Mouse (Mus musculus): ENCODE data around the gene Pola1.

GRCm38 (mm10) chrX:93369708-93370107 lies 262.2 kb downstream of the Pola1 start:
- TF ChIP-seq CTCF (IDR thresholded peaks at IDR 0.05; ENCODE audit: low read depth), result no peak
- TF ChIP-seq EP300 (IDR thresholded peaks at IDR 0.05; ENCODE audit: low read depth), result no peak

All from liver, postnatal 0 days (tissue).